23 mouse cellular contexts compared by ENCODE assay signal in genomic region chr15:98420897-98421296, GRCm38 (mm10). TPM values are rescaled to one million over a fixed set of nuclear protein-coding genes. Genes with fewer than 3 reads are reported as not detected.
"Had no signal": no experiment of that assay in that cellular context is flagged by ENCODE, and none has a peak within 500 bp of the region (broad histone marks: within the 10 kb centered on the region; RNA-seq: fewer than 3 reads in every experiment).

No protein-coding gene starts in this region.

- H3K36me3 ChIP-seq: lung, embryonic 15.5 days; midbrain, embryonic 10.5 days; midbrain, embryonic 12.5 days; neural tube, embryonic 13.5 days; stomach, embryonic 15.5 days had no signal

- ATAC-seq: midbrain, embryonic 16.5 days had no signal

- H3K27ac ChIP-seq: liver, embryonic 14.5 days; lung, embryonic 15.5 days; midbrain, embryonic 10.5 days; midbrain, embryonic 12.5 days; neural tube, embryonic 13.5 days; stomach, embryonic 15.5 days; stomach, postnatal 0 days had no signal

- DNase-seq: lung, postnatal 14 days; midbrain, embryonic 14.5 days; right cerebral cortex, postnatal 14 days; thymus, adult 2 months; thymus, postnatal 25 days; thymus, postnatal 4 days had no signal

- H3K9me3 ChIP-seq: lung, embryonic 15.5 days; midbrain, embryonic 10.5 days; midbrain, embryonic 12.5 days; neural tube, embryonic 13.5 days; stomach, embryonic 15.5 days had no signal

- H3K27me3 ChIP-seq: lung, embryonic 15.5 days; midbrain, embryonic 12.5 days; neural tube, embryonic 13.5 days; stomach, embryonic 15.5 days had no signal

- H3K4me2 ChIP-seq: lung, embryonic 15.5 days; midbrain, embryonic 12.5 days; neural tube, embryonic 13.5 days; stomach, embryonic 15.5 days had no signal

- H3K4me1 ChIP-seq: stomach, embryonic 15.5 days had no signal

- H3K9ac ChIP-seq: liver, embryonic 14.5 days; lung, embryonic 15.5 days; midbrain, embryonic 12.5 days; neural tube, embryonic 13.5 days; stomach, embryonic 15.5 days had no signal

- H3K4me3 ChIP-seq: lung, embryonic 15.5 days; midbrain, embryonic 10.5 days; midbrain, embryonic 12.5 days; myocyte; neural tube, embryonic 13.5 days; stomach, embryonic 15.5 days had no signal

RNA-seq across cellular contexts. Expression of gene Olfr282, which starts 10.1 kb away (rescaled TPM):
- total RNA-seq: megakaryocyte, adult 5-6 weeks; megakaryocyte-erythroid progenitor cell, adult 5-6 weeks; neutrophil, adult 5-6 weeks had no signal
- polyA plus RNA-seq: liver, embryonic 14.5 days; liver, embryonic 16.5 days; lung, embryonic 15.5 days; midbrain, embryonic 10.5 days; midbrain, embryonic 12.5 days; midbrain, embryonic 14.5 days; midbrain, embryonic 16.5 days; myocyte; neural tube, embryonic 11.5 days; neural tube, embryonic 13.5 days; spleen, adult 2 months; stomach, embryonic 15.5 days; stomach, postnatal 0 days; thymus, adult 2 months; urinary bladder, adult 2 months had no signal

RNA-seq across cellular contexts. Expression of gene Olfr281, which starts 31.5 kb away (rescaled TPM):
- total RNA-seq: megakaryocyte, adult 5-6 weeks; megakaryocyte-erythroid progenitor cell, adult 5-6 weeks; neutrophil, adult 5-6 weeks had no signal
- polyA plus RNA-seq: liver, embryonic 14.5 days; liver, embryonic 16.5 days; lung, embryonic 15.5 days; midbrain, embryonic 10.5 days; midbrain, embryonic 12.5 days; midbrain, embryonic 14.5 days; midbrain, embryonic 16.5 days; myocyte; neural tube, embryonic 11.5 days; neural tube, embryonic 13.5 days; spleen, adult 2 months; stomach, postnatal 0 days; testis, adult 2 months; thymus, adult 2 months; urinary bladder, adult 2 months had no signal

RNA-seq across cellular contexts. Expression of gene Olfr283, which starts 40.2 kb away (rescaled TPM):
- total RNA-seq: megakaryocyte, adult 5-6 weeks; megakaryocyte-erythroid progenitor cell, adult 5-6 weeks; neutrophil, adult 5-6 weeks had no signal
- polyA plus RNA-seq: liver, embryonic 14.5 days; liver, embryonic 16.5 days; lung, embryonic 15.5 days; midbrain, embryonic 10.5 days; midbrain, embryonic 12.5 days; midbrain, embryonic 14.5 days; midbrain, embryonic 16.5 days; myocyte; neural tube, embryonic 11.5 days; neural tube, embryonic 13.5 days; spleen, adult 2 months; stomach, embryonic 15.5 days; stomach, postnatal 0 days; testis, adult 2 months; thymus, adult 2 months; urinary bladder, adult 2 months had no signal

RNA-seq across cellular contexts. Expression of gene OR5BS1P, which starts 48.8 kb away (rescaled TPM):
- total RNA-seq: megakaryocyte, adult 5-6 weeks; megakaryocyte-erythroid progenitor cell, adult 5-6 weeks; neutrophil, adult 5-6 weeks had no signal
- polyA plus RNA-seq: liver, embryonic 14.5 days; liver, embryonic 16.5 days; lung, embryonic 15.5 days; midbrain, embryonic 10.5 days; midbrain, embryonic 12.5 days; midbrain, embryonic 14.5 days; midbrain, embryonic 16.5 days; myocyte; neural tube, embryonic 11.5 days; neural tube, embryonic 13.5 days; spleen, adult 2 months; stomach, embryonic 15.5 days; stomach, postnatal 0 days; testis, adult 2 months; thymus, adult 2 months had no signal
